In the genomic region with DNA sequence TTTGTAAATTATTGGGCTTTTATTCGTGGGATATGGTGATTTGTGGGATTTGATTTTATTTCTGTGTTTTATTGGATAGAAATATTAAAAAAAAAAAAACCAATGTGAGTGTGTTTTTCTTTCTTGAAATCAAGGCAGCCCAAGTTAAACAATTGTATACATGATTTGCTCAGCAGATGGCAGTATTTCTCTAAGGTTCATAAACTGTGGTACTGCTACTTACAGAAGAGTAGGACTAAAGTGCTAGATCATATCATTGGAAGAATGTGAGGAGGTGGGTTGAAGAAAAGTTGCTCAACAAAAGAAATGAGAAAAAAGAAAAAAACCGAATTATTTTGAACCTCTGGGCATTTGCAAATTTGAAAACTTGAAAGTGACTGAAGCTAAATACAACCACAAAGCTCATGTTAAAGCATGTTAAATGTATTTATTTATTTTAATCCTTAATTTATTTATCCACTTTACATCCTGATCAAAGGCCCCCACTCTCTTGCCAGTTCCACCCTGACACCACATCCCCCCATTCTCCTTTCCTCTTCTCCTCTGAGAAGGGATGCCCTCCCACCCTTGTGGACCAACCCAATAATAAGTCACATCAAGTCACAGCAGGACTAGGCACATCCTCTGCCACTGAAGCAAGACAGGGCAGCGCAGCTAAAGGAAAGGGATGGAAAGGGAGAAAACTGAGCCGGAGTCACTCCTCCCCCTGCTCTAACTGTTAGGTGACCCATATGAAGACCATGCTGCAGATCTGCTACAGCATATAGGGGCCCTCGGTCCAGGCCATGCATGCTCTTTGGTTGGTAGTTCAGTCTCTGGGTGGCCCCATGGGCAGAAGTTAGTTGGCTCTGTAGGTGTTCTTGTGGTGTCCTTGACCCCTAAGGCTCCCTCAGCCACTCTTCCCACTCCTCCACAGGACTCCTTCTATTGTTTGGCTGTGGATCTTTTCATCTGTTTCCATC, we compare ENCODE assay signal across 10 mouse cellular contexts. TPM values are rescaled to one million over a fixed set of nuclear protein-coding genes. Genes with fewer than 3 reads are reported as not detected.
DNase-seq lines count a peak whose midpoint lies in the region; ATAC-seq and TF ChIP-seq lines count a peak whose summit lies in the region.
"Had no signal": no experiment of that assay in that cellular context is flagged by ENCODE, and none has a peak within 500 bp of the region (broad histone marks: within the 10 kb centered on the region; RNA-seq: fewer than 3 reads in every experiment).

No protein-coding gene starts in this region.

- H3K9me3 ChIP-seq in neural tube, embryonic 12.5 days: no peaks in the 10 kb centered on the region
- no peaks in the 10 kb centered on the region for H3K9me3 ChIP-seq in neural tube, embryonic 15.5 days (replicated peaks)
- H3K9me3 ChIP-seq in hindbrain, embryonic 12.5 days (replicated peaks): no peaks in the 10 kb centered on the region
- no peaks in the 10 kb centered on the region for H3K9me3 ChIP-seq in stomach, postnatal 0 days (ENCODE audit: control insufficient read depth, low read length)
- H3K9me3 ChIP-seq: G1E; megakaryocyte, embryonic 14.5 days had no signal

- no peaks in the 10 kb centered on the region for H3K27me3 ChIP-seq in neural tube, embryonic 12.5 days (replicated peaks)
- no peaks in the 10 kb centered on the region for H3K27me3 ChIP-seq in neural tube, embryonic 15.5 days (replicated peaks)
- no peaks in the 10 kb centered on the region for H3K27me3 ChIP-seq in hindbrain, embryonic 12.5 days
- no peaks in the 10 kb centered on the region for H3K27me3 ChIP-seq in stomach, postnatal 0 days (ENCODE audit: control insufficient read depth, insufficient read depth, low read length)
- H3K27me3 ChIP-seq: megakaryocyte, embryonic 14.5 days had no signal

- no peak overlapping the region for H3K4me2 ChIP-seq in neural tube, embryonic 12.5 days (replicated peaks)
- no peak overlapping the region for H3K4me2 ChIP-seq in neural tube, embryonic 15.5 days
- no peak overlapping the region for H3K4me2 ChIP-seq in hindbrain, embryonic 12.5 days (replicated peaks)
- H3K4me2 ChIP-seq in stomach, postnatal 0 days (replicated peaks; ENCODE audit: low read depth): no peak overlapping the region

- H3K9ac ChIP-seq in neural tube, embryonic 12.5 days: no peak overlapping the region
- H3K9ac ChIP-seq in neural tube, embryonic 15.5 days (replicated peaks): no peak overlapping the region
- H3K9ac ChIP-seq in hindbrain, embryonic 12.5 days: no peak overlapping the region
- H3K9ac ChIP-seq in stomach, postnatal 0 days (ENCODE audit: low read length): no peak overlapping the region

- H3K36me3 ChIP-seq in neural tube, embryonic 12.5 days: no peaks in the 10 kb centered on the region
- H3K36me3 ChIP-seq in neural tube, embryonic 15.5 days: no peaks in the 10 kb centered on the region
- no peaks in the 10 kb centered on the region for H3K36me3 ChIP-seq in hindbrain, embryonic 12.5 days
- H3K36me3 ChIP-seq in stomach, postnatal 0 days (ENCODE audit: control insufficient read depth, insufficient read depth, low read length): no peaks in the 10 kb centered on the region
- H3K36me3 ChIP-seq: G1E had no signal

- TF ChIP-seq CTCF in gastrocnemius, adult 2 months (IDR thresholded peaks at IDR 0.05): peak; percentile 13; the same call in 1 of the 2 replicates
- TF ChIP-seq CTCF in stomach, postnatal 0 days (IDR thresholded peaks at IDR 0.05; ENCODE audit: low read depth): peak; percentile 72

- WGBS in neural tube, embryonic 12.5 days: 50% methylated on average over 5 of the region's 5 CpGs
- 64% methylated on average over 5 of the region's 5 CpGs for WGBS in neural tube, embryonic 15.5 days
- WGBS in hindbrain, embryonic 12.5 days: 55% methylated on average over 5 of the region's 5 CpGs
- 47% methylated on average over 5 of the region's 5 CpGs for WGBS in stomach, postnatal 0 days

- TF ChIP-seq EP300 in stomach, postnatal 0 days (optimal IDR thresholded peaks at IDR 0.05): no peak

- DNase-seq in gastrocnemius, adult 2 months: no peak
- DNase-seq in gastrocnemius, adult 18-20 months (ENCODE audit: low spot score): no peak
- DNase-seq in stomach, postnatal 0 days (ENCODE audit: low spot score): no peak
- no peak for DNase-seq in right cerebral cortex, postnatal 25 days
- no peak for DNase-seq in heart, adult 8-10 months (ENCODE audit: low spot score)

- no peaks in the 10 kb centered on the region for H3K4me1 ChIP-seq in neural tube, embryonic 12.5 days
- H3K4me1 ChIP-seq in neural tube, embryonic 15.5 days: no peaks in the 10 kb centered on the region
- H3K4me1 ChIP-seq in hindbrain, embryonic 12.5 days: no peaks in the 10 kb centered on the region
- no peaks in the 10 kb centered on the region for H3K4me1 ChIP-seq in stomach, postnatal 0 days (replicated peaks; ENCODE audit: control insufficient read depth, insufficient read depth)
- H3K4me1 ChIP-seq: megakaryocyte, embryonic 14.5 days had no signal

- intact Hi-C loops in gastrocnemius, adult 2 months (cut with DNase I): no loop called here

- no peak overlapping the region for H3K27ac ChIP-seq in gastrocnemius, adult 2 months
- H3K27ac ChIP-seq in neural tube, embryonic 12.5 days: no peak overlapping the region
- H3K27ac ChIP-seq in neural tube, embryonic 15.5 days (replicated peaks): no peak overlapping the region
- H3K27ac ChIP-seq in hindbrain, embryonic 12.5 days: no peak overlapping the region
- H3K27ac ChIP-seq in stomach, postnatal 0 days (replicated peaks): no peak overlapping the region

- ATAC-seq in neural tube, embryonic 12.5 days (ENCODE audit: low FRiP score, low read depth): peak; percentile 63; the same call in 1 of the 2 replicates
- ATAC-seq in neural tube, embryonic 15.5 days (ENCODE audit: low FRiP score): no peak
- ATAC-seq in hindbrain, embryonic 12.5 days (ENCODE audit: low FRiP score): peak; percentile 56; the same call in 1 of the 2 replicates
- no peak for ATAC-seq in stomach, postnatal 0 days (ENCODE audit: low FRiP score, low TSS enrichment)

- H3K4me3 ChIP-seq in gastrocnemius, adult 2 months: no peak overlapping the region
- H3K4me3 ChIP-seq in neural tube, embryonic 12.5 days: no peak overlapping the region
- no peak overlapping the region for H3K4me3 ChIP-seq in neural tube, embryonic 15.5 days (replicated peaks)
- no peak overlapping the region for H3K4me3 ChIP-seq in hindbrain, embryonic 12.5 days
- no peak overlapping the region for H3K4me3 ChIP-seq in stomach, postnatal 0 days (ENCODE audit: low read depth, low read length)
- H3K4me3 ChIP-seq: megakaryocyte, embryonic 14.5 days had no signal

RNA-seq across cellular contexts. Expression of gene Lrriq1, which starts 18.0 kb away (rescaled TPM):
- total RNA-seq in gastrocnemius, adult 2 months (2021): not detected
- total RNA-seq in gastrocnemius, adult 18-20 months (2021): not detected
- 1.4 and 1.5 TPM in 2 replicates for polyA plus RNA-seq in neural tube, embryonic 12.5 days (2016; fragmentation: Nextera tagmentation; extraction: Ambion mirVana)
- polyA plus RNA-seq in neural tube, embryonic 15.5 days (2015; fragmentation: Nextera tagmentation; extraction: Ambion mirVana): 1.9 TPM in 2 replicates
- polyA plus RNA-seq in hindbrain, embryonic 12.5 days (2016; fragmentation: Nextera tagmentation; extraction: Ambion mirVana): 4.9 and 5.7 TPM in 2 replicates
- polyA plus RNA-seq in stomach, postnatal 0 days (2015; fragmentation: Nextera tagmentation; extraction: Ambion mirVana): 0.10 and 0.11 TPM in 2 replicates
- not detected for total RNA-seq in heart, adult 8-10 months (2022)
- polyA plus RNA-seq: G1E had no signal

Comparison
In these comparisons a context has a peak if more than half of its experiments do, and no peak if none do; other contexts are left out.
1. ATAC-seq: peak in neural tube, embryonic 12.5 days (single experiment) and hindbrain, embryonic 12.5 days (single experiment); none in neural tube, embryonic 15.5 days (single experiment) and stomach, postnatal 0 days (single experiment).